Mouse (Mus musculus) lung, adult 18-20 months (tissue): ENCODE results near the gene Pcsk5.

Experiments used
- DNase-seq, 2 experiments: peaks; one replicate each; pipeline ENCODE4 v3.0.0; 2022; ENCODE audit warnings: mixed read lengths in 2 of 2

The Pcsk5 gene

GRCm38 (mm10) chr19:17385426-17385825 lies 452.0 kb downstream of the Pcsk5 start:
- no peak for DNase-seq

GRCm38 (mm10) chr19:17385022-17385421 lies 452.4 kb downstream of the Pcsk5 start:
- no peak for DNase-seq

GRCm38 (mm10) chr19:17382807-17383397 lies 454.5 kb downstream of the Pcsk5 start:
- DNase-seq: no peak
